In genomic region chr9:49384855-49385254, GRCm38 (mm10) we compare ENCODE assay signal across 20 mouse cellular contexts. TPM values are rescaled to one million over a fixed set of nuclear protein-coding genes. Genes with fewer than 3 reads are reported as not detected.
"Had no signal": no experiment of that assay in that cellular context is flagged by ENCODE, and none has a peak within 500 bp of the region (broad histone marks: within the 10 kb centered on the region; RNA-seq: fewer than 3 reads in every experiment).

No protein-coding gene starts in this region.

- H3K27ac ChIP-seq: left cerebral cortex, adult 2 months; limb, embryonic 10.5 days; liver, embryonic 15.5 days; midbrain, embryonic 10.5 days; neural tube, embryonic 15.5 days; stomach, postnatal 0 days had no signal

- H3K27me3 ChIP-seq: liver, embryonic 15.5 days; neural tube, embryonic 15.5 days had no signal

- H3K36me3 ChIP-seq: limb, embryonic 10.5 days; liver, embryonic 15.5 days; midbrain, embryonic 10.5 days; neural tube, embryonic 15.5 days had no signal

- H3K9ac ChIP-seq: liver, embryonic 15.5 days; neural tube, embryonic 15.5 days had no signal

- H3K4me3 ChIP-seq: left cerebral cortex, adult 2 months; limb, embryonic 10.5 days; liver, embryonic 15.5 days; midbrain, embryonic 10.5 days; myocyte; neural tube, embryonic 15.5 days had no signal

- H3K4me2 ChIP-seq: liver, embryonic 11.5 days; liver, embryonic 15.5 days; neural tube, embryonic 15.5 days had no signal

- DNase-seq: kidney, postnatal 25 days; lung, adult 2 months; lung, postnatal 4 days; right cerebral cortex, adult 18-20 months; thymus, adult 2 months; thymus, postnatal 36 days had no signal

- H3K9me3 ChIP-seq: limb, embryonic 10.5 days; liver, embryonic 15.5 days; midbrain, embryonic 10.5 days; neural tube, embryonic 15.5 days had no signal

- ATAC-seq: lung, postnatal 0 days had no signal

- H3K4me1 ChIP-seq: liver, embryonic 15.5 days; neural tube, embryonic 15.5 days had no signal

RNA-seq across cellular contexts. Expression of gene Ankk1, which starts 42.0 kb away (rescaled TPM):
- total RNA-seq: layer of hippocampus, postnatal 25 days; left cerebral cortex, adult 2 months; left cerebral cortex, postnatal 14 days; megakaryocyte, adult 5-6 weeks had no signal
- polyA plus RNA-seq: limb, embryonic 10.5 days; liver, embryonic 11.5 days; liver, embryonic 15.5 days; midbrain, embryonic 10.5 days; midbrain, embryonic 14.5 days; myocyte; neural tube, embryonic 11.5 days; neural tube, embryonic 15.5 days had no signal

RNA-seq across cellular contexts. Expression of gene Drd2, which starts 44.4 kb away (rescaled TPM):
- total RNA-seq: megakaryocyte, adult 5-6 weeks had no signal
- polyA plus RNA-seq: limb, embryonic 10.5 days; liver, embryonic 11.5 days; liver, embryonic 15.5 days; myocyte; stomach, postnatal 0 days had no signal
